Mouse (Mus musculus) cerebellum, adult 11 months (tissue): ENCODE results near the gene Slc10a2.
"Not testable (repeated sequence)": the region's sequence is repeated elsewhere in the genome, so short reads cannot be mapped to it uniquely, and the experiment has no call there.

Source experiments
- DNase-seq: peaks from one replicate; pipeline ENCODE4 v3.0.0; 2022

Gene Slc10a2

GRCm38 (mm10) chr8:5105186-5105585 lies at the start of gene Slc10a2:
Slc10a2 (minus strand) TSS chr8:5105351.
- no peak for DNase-seq

GRCm38 (mm10) chr8:5129322-5129829 lies 24.2 kb upstream of the Slc10a2 start:
- no peak for DNase-seq

GRCm38 (mm10) chr8:5106855-5107254 lies 1.7 kb upstream of the Slc10a2 start:
- DNase-seq, result no peak

- no peak for DNase-seq
Observed at GRCm38 (mm10) chr8:5095392-5095791, 9.8 kb downstream of the Slc10a2 start.

GRCm38 (mm10) chr8:5093991-5094390 lies 11.2 kb downstream of the Slc10a2 start:
- DNase-seq, result not testable (repeated sequence)

- no peak for DNase-seq
Observed at GRCm38 (mm10) chr8:5073654-5074293, 31.4 kb downstream of the Slc10a2 start.

- DNase-seq, result no peak
Observed at GRCm38 (mm10) chr8:5058888-5059287, 46.3 kb downstream of the Slc10a2 start.

GRCm38 (mm10) chr8:5044361-5044900 lies 60.7 kb downstream of the Slc10a2 start:
- not testable (repeated sequence) for DNase-seq

- DNase-seq, result no peak
Observed at GRCm38 (mm10) chr8:5038811-5039561, 66.2 kb downstream of the Slc10a2 start.
